Mouse (Mus musculus) embryonic fibroblast, embryonic 13.5 days (primary cell): Measurements from ENCODE around the gene Klhl42.

Source experiments
- CTCF ChIP-seq: IDR thresholded peaks from 2 replicates; pipeline ENCODE4 v1.5.1; 2011; ENCODE audit warnings: mild to moderate bottlenecking, control low read depth, low read length, moderate library complexity, borderline replicate concordance; ENCODE audit not compliant: insufficient read depth
- POLR2A ChIP-seq: IDR thresholded peaks from 2 replicates; pipeline ENCODE4 v1.6.1; 2011; ENCODE audit warnings: low read depth, mild to moderate bottlenecking, control low read depth, low read length, moderate library complexity

GRCm38 (mm10) chr6:147087736-147088135 lies 3.4 kb upstream of the Klhl42 start:
- no peak for TF ChIP-seq CTCF
- no peak for TF ChIP-seq POLR2A
